Mouse (Mus musculus) heart, embryonic 11.5 days (tissue): ENCODE data around the gene Samd10. TPM values are rescaled to one million over a fixed set of nuclear protein-coding genes. Genes with fewer than 3 reads are reported as not detected.
A peak's percentile ranks its signal among the peaks of the same experiment; 100 is the strongest.

ENCODE experiments used
- ATAC-seq: fragments of 200-750 bp; cut with Nextera tagmentation; replicated peaks from 2 replicates; pipeline ENCODE4 v1.8.0; 2017; ENCODE audit warnings: moderate library complexity; ENCODE audit not compliant: insufficient number of reproducible peaks, low FRiP score, low TSS enrichment
- H3K27ac ChIP-seq: fragments of 300-500 bp; sonication (generic); 2 replicates; pipeline ENCODE4 v1.5.1; 2014; ENCODE audit warnings: mild to moderate bottlenecking, low read depth, low read length
- H3K27me3 ChIP-seq: fragments of 300-500 bp; sonication (generic); 2 replicates; pipeline ENCODE4 v1.6.1; 2014; ENCODE audit warnings: mild to moderate bottlenecking, low read length, mixed read lengths; ENCODE audit not compliant: control insufficient read depth, insufficient read depth
- H3K36me3 ChIP-seq: fragments of 300-500 bp; sonication (generic); 2 replicates; pipeline ENCODE4 v1.6.1; 2014; ENCODE audit warnings: mild to moderate bottlenecking, low read length, moderate library complexity, mixed read lengths; ENCODE audit not compliant: control insufficient read depth, insufficient read depth
- H3K4me1 ChIP-seq: fragments of 300-500 bp; sonication (generic); 2 replicates; pipeline ENCODE4 v1.6.1; 2014; ENCODE audit warnings: low read length; ENCODE audit not compliant: control insufficient read depth, insufficient read depth
- H3K4me2 ChIP-seq: fragments of 300-500 bp; sonication (generic); 2 replicates; pipeline ENCODE4 v1.6.1; 2014; ENCODE audit warnings: mild to moderate bottlenecking, moderate library complexity
- H3K4me3 ChIP-seq: fragments of 300-500 bp; sonication (generic); 2 replicates; pipeline ENCODE4 v1.5.1; 2014; ENCODE audit warnings: low read depth, low read length
- H3K9ac ChIP-seq: fragments of 300-500 bp; sonication (generic); 2 replicates; pipeline ENCODE4 v1.6.1; 2014; ENCODE audit warnings: mild to moderate bottlenecking, low read depth, low read length, moderate library complexity
- H3K9me3 ChIP-seq: fragments of 300-500 bp; sonication (generic); replicated peaks from 2 replicates; pipeline ENCODE4 v1.6.1; 2016; ENCODE audit warnings: low read length; ENCODE audit not compliant: control insufficient read depth
- WGBS: fragments of 180-500 bp; shearing (Covaris S2); extraction: QIAGEN DNeasy Blood & Tissue Kit; methylation state at CpG from one replicate; pipeline ENCODE4 v1.1.7; 2014; ENCODE audit not compliant: insufficient replicate concordance; 5-methylcytosine and 5-hydroxymethylcytosine counted together
- polyA plus RNA-seq: library from polyadenylated mRNA; unstranded; fragments of >200 nt; fragmentation: Nextera tagmentation; extraction: Ambion mirVana; gene quantifications from 2 replicates; pipeline ENCODE4 v1.2.1, GENCODE M21; 2014

Samd10 gene
- polyA plus RNA-seq, 1 experiment from 2014 or later: 13.7 TPM

GRCm38 (mm10) chr2:181594946-181595696, 3.9 kb downstream of the Samd10 start:
- 0 out of 2 replicates have a peak, but pooled peaks cover 4% of the 10 kb centered on the region for H3K36me3 ChIP-seq

GRCm38 (mm10) chr2:181593937-181594336, 5.1 kb downstream of the Samd10 start:
- Histone ChIP-seq H3K27me3 (no peaks in the 10 kb centered on the region), H3K9me3 (no peaks in the 10 kb centered on the region)

More at GRCm38 (mm10) chr2:181594946-181595696, 3.9 kb downstream of the Samd10 start:
- H3K9ac ChIP-seq: no peak overlapping the region
- no peak overlapping the region for H3K27ac ChIP-seq
- no peaks in the 10 kb centered on the region for H3K27me3 ChIP-seq
- 70% methylated on average over 4 of the region's 4 CpGs for WGBS
- no peak overlapping the region for H3K4me2 ChIP-seq
- no peak for ATAC-seq
- peaks cover 20% of the 10 kb centered on the region for H3K4me1 ChIP-seq
- H3K9me3 ChIP-seq: no peaks in the 10 kb centered on the region
- H3K4me3 ChIP-seq: no peak overlapping the region

GRCm38 (mm10) chr2:181593042-181593421, 6.0 kb downstream of the Samd10 start:
- Histone ChIP-seq H3K9ac (peak overlapping the region; percentile 89), H3K27ac (peak overlapping the region; percentile 58; the same call in 1 of the 2 replicates), H3K36me3 (peaks cover 18% of the 10 kb centered on the region), H3K4me2 (peak overlapping the region; percentile 82), H3K4me3 (peak overlapping the region; percentile 86), H3K27me3 (no peaks in the 10 kb centered on the region), H3K4me1 (peaks cover 16% of the 10 kb centered on the region), H3K9me3 (no peaks in the 10 kb centered on the region)
- 3% methylated on average over 6 of the region's 6 CpGs for WGBS
- no peak; the same call in 1 of the 2 replicates for ATAC-seq

More at GRCm38 (mm10) chr2:181593937-181594336, 5.1 kb downstream of the Samd10 start:
- no peak overlapping the region for H3K9ac ChIP-seq
- no peak overlapping the region for H3K27ac ChIP-seq
- H3K4me3 ChIP-seq: no peak overlapping the region
- no peak for ATAC-seq
- H3K4me2 ChIP-seq: no peak overlapping the region
- H3K4me1 ChIP-seq: peaks cover 20% of the 10 kb centered on the region
- H3K36me3 ChIP-seq: 0 out of 2 replicates have a peak, but pooled peaks cover 10% of the 10 kb centered on the region

- Histone ChIP-seq H3K9ac (peak within 1 kb of the TSS; percentile 89), H3K36me3 (peaks cover 23% of the 10 kb centered on the region), H3K4me3 (peak within 1 kb of the TSS; percentile 86), H3K9me3 (no peaks in the 10 kb centered on the region), H3K4me1 (peaks cover 13% of the 10 kb centered on the region), H3K27me3 (no peaks in the 10 kb centered on the region), H3K4me2 (peak within 1 kb of the TSS; percentile 82), H3K27ac (peak within 1 kb of the TSS; percentile 58; the same call in 1 of the 2 replicates)
- ATAC-seq: peak; percentile 64
- WGBS: under 1% methylated on average over 74 of the region's 97 CpGs
Observed at GRCm38 (mm10) chr2:181592231-181593041, 6.6 kb downstream of the Samd10 start, which contains the start of gene Zfp512b. Gene Zfp512b (minus strand): TSS chr2:181592803.

GRCm38 (mm10) chr2:181591528-181592085, 7.4 kb downstream of the Samd10 start, which contains the start of gene Prpf6:
Gene Prpf6 (plus strand): TSS chr2:181591868.
- Histone ChIP-seq H3K9me3 (no peaks in the 10 kb centered on the region), H3K4me3 (peak within 1 kb of the TSS; percentile 86), H3K9ac (peak within 1 kb of the TSS; percentile 89), H3K4me1 (peaks cover 13% of the 10 kb centered on the region), H3K36me3 (peaks cover 30% of the 10 kb centered on the region), H3K4me2 (peak within 1 kb of the TSS; percentile 82), H3K27me3 (no peaks in the 10 kb centered on the region), H3K27ac (peak within 1 kb of the TSS; percentile 58; the same call in 1 of the 2 replicates)
- WGBS: 20% methylated on average over 5 of the region's 5 CpGs
- no peak for ATAC-seq

- Histone ChIP-seq H3K9me3 (no peaks in the 10 kb centered on the region), H3K27me3 (no peaks in the 10 kb centered on the region), H3K4me3 (no peak overlapping the region), H3K27ac (no peak overlapping the region), H3K4me2 (no peak overlapping the region), H3K9ac (no peak overlapping the region), H3K4me1 (peaks cover 13% of the 10 kb centered on the region), H3K36me3 (peaks cover 40% of the 10 kb centered on the region)
- no peak for ATAC-seq
- WGBS: 84% methylated on average over 5 of the region's 5 CpGs
Observed at GRCm38 (mm10) chr2:181590471-181590870, 8.5 kb downstream of the Samd10 start.

GRCm38 (mm10) chr2:181589732-181590105, 9.3 kb downstream of the Samd10 start:
- H3K27me3 ChIP-seq: no peaks in the 10 kb centered on the region
- WGBS: 92% methylated on average over 9 of the region's 9 CpGs
- no peak for ATAC-seq
- H3K4me2 ChIP-seq: no peak overlapping the region
- H3K27ac ChIP-seq: no peak overlapping the region
- no peaks in the 10 kb centered on the region for H3K9me3 ChIP-seq
- H3K4me1 ChIP-seq: peaks cover 13% of the 10 kb centered on the region
- no peak overlapping the region for H3K4me3 ChIP-seq
- H3K36me3 ChIP-seq: peaks cover 40% of the 10 kb centered on the region
- no peak overlapping the region for H3K9ac ChIP-seq

GRCm38 (mm10) chr2:181589011-181589731, 9.8 kb downstream of the Samd10 start:
- Histone ChIP-seq H3K4me1 (peaks cover 13% of the 10 kb centered on the region), H3K27ac (no peak overlapping the region), H3K36me3 (peaks cover 46% of the 10 kb centered on the region), H3K27me3 (no peaks in the 10 kb centered on the region), H3K9me3 (no peaks in the 10 kb centered on the region), H3K9ac (no peak overlapping the region), H3K4me3 (no peak overlapping the region), H3K4me2 (no peak overlapping the region)
- ATAC-seq: no peak
- 80% methylated on average over 10 of the region's 10 CpGs for WGBS
